ENCODE assay signal across 15 mouse cellular contexts in genomic region chr3:52927361-52927841, GRCm38 (mm10).
A peak's percentile ranks its signal among the peaks of the same experiment; 100 is the strongest.
DNase-seq lines count a peak whose midpoint lies in the region; ATAC-seq and TF ChIP-seq lines count a peak whose summit lies in the region.
"Had no signal": no experiment of that assay in that cellular context is flagged by ENCODE, and none has a peak within 500 bp of the region (broad histone marks: within the 10 kb centered on the region; RNA-seq: fewer than 3 reads in every experiment).

No protein-coding gene starts in this region.

- H3K4me3 ChIP-seq in gastrocnemius, adult 2 months, result no peak overlapping the region
- no peak overlapping the region for H3K4me3 ChIP-seq in midbrain, embryonic 11.5 days (ENCODE audit: low read depth, low read length)
- H3K4me3 ChIP-seq: heart, embryonic 13.5 days; limb, embryonic 12.5 days had no signal

- no peak overlapping the region for H3K27ac ChIP-seq in gastrocnemius, adult 2 months
- no peak overlapping the region for H3K27ac ChIP-seq in midbrain, embryonic 11.5 days (ENCODE audit: low read depth, low read length)
- H3K27ac ChIP-seq: heart, embryonic 13.5 days; limb, embryonic 12.5 days; macrophage had no signal

- H3K9me3 ChIP-seq in midbrain, embryonic 11.5 days (ENCODE audit: control insufficient read depth, low read length), result peaks cover 4% of the 10 kb centered on the region; the same call in 1 of the 2 replicates

- no peak for TF ChIP-seq CTCF in gastrocnemius, adult 2 months (IDR thresholded peaks at IDR 0.05)

- ATAC-seq in granulocyte monocyte progenitor cell, adult 5-6 weeks (replicated peaks; ENCODE audit: poor library complexity, severe bottlenecking), result peak; percentile 36
- no peak for ATAC-seq in midbrain, embryonic 11.5 days (ENCODE audit: low FRiP score)
- ATAC-seq: hindbrain, embryonic 16.5 days had no signal

- H3K4me2 ChIP-seq in midbrain, embryonic 11.5 days, result no peak overlapping the region
- H3K4me2 ChIP-seq: heart, embryonic 13.5 days; limb, embryonic 12.5 days had no signal

- intact Hi-C loops in gastrocnemius, adult 2 months (cut with DNase I), result no loop called here

- no peaks in the 10 kb centered on the region for H3K27me3 ChIP-seq in midbrain, embryonic 11.5 days (ENCODE audit: control insufficient read depth, insufficient read depth, low read length)
- H3K27me3 ChIP-seq: heart, embryonic 13.5 days; limb, embryonic 12.5 days had no signal

- H3K9ac ChIP-seq in midbrain, embryonic 11.5 days (ENCODE audit: low read length), result no peak overlapping the region
- H3K9ac ChIP-seq: heart, embryonic 13.5 days; limb, embryonic 12.5 days had no signal

- peaks cover 3% of the 10 kb centered on the region for H3K4me1 ChIP-seq in midbrain, embryonic 11.5 days (ENCODE audit: control insufficient read depth, insufficient read depth, low read length)
- H3K4me1 ChIP-seq: limb, embryonic 12.5 days had no signal

- H3K36me3 ChIP-seq in midbrain, embryonic 11.5 days (ENCODE audit: control insufficient read depth, insufficient read depth, low read length), result no peaks in the 10 kb centered on the region
- H3K36me3 ChIP-seq: heart, embryonic 13.5 days; limb, embryonic 12.5 days had no signal

- DNase-seq in adrenal gland, postnatal 10 days, result peak; percentile 20
- no peak for DNase-seq in adrenal gland, postnatal 36 days
- peak; percentile 66 to 71 for DNase-seq in CD8-positive naive resting alpha-beta T cell, adult 2 months (ENCODE audit: low read depth in 2 of 2, low spot score in 2 of 2)
- DNase-seq in naive thymus-derived CD4-positive, alpha-beta T cell, adult 2 months (ENCODE audit: low read depth), result peak; percentile 79
- DNase-seq in layer of hippocampus, adult 11-12 months (ENCODE audit: low spot score), result no peak
- no peak for DNase-seq in gastrocnemius, adult 2 months
- no peak for DNase-seq in midbrain, embryonic 11.5 days (ENCODE audit: low spot score, missing footprints)
- DNase-seq: cerebellum, adult 9-10 months; kidney, postnatal 4 days; right cerebral cortex, postnatal 25 days had no signal

- WGBS in midbrain, embryonic 11.5 days, result 72% methylated on average over 12 of the region's 12 CpGs

Comparison
In these comparisons a context has a peak if more than half of its experiments do, and no peak if none do; other contexts are left out.
1. DNase-seq: peak in adrenal gland, postnatal 10 days (single experiment), CD8-positive naive resting alpha-beta T cell, adult 2 months (2 of 2) and naive thymus-derived CD4-positive, alpha-beta T cell, adult 2 months (single experiment); none in adrenal gland, postnatal 36 days (0 of 2), layer of hippocampus, adult 11-12 months (single experiment), gastrocnemius, adult 2 months (single experiment) and midbrain, embryonic 11.5 days (single experiment).